Mouse (Mus musculus): ENCODE measurements around the gene Gm5039. TPM values are rescaled to one million over a fixed set of nuclear protein-coding genes. Genes with fewer than 3 reads are reported as not detected.

Gm5039 gene
- not detected in 2 replicates for polyA plus RNA-seq (2012; rRNA removed)

GRCm38 (mm10) chr12:88323926-88324325, at the start of gene Gm5039:
TSS of gene Gm5039 (minus strand) at chr12:88324026.

GRCm38 (mm10) chr12:88360441-88361119, 36.8 kb upstream of the Gm5039 start, which contains the start of gene Adck1:
TSS of gene Adck1 (plus strand) at chr12:88360554.

GRCm38 (mm10) chr12:88274400-88274799, 49.4 kb downstream of the Gm5039 start, which contains the start of gene Gm5662:
TSS of gene Gm5662 (minus strand) at chr12:88274500.

Other genes with a start within 250 kb of the Gm5039 start
- not detected in 2 replicates for gene Gm16368, start 240.3 kb downstream of the Gm5039 start, polyA plus RNA-seq (2012; rRNA removed)
- not detected in 2 replicates for gene Gm10436, start 141.9 kb downstream of the Gm5039 start, polyA plus RNA-seq (2012; rRNA removed)
- gene Gm8332, start 73.9 kb downstream of the Gm5039 start, polyA plus RNA-seq (2012; rRNA removed): not detected in 2 replicates
- not detected in 2 replicates for gene Gm5662, start 49.5 kb downstream of the Gm5039 start, polyA plus RNA-seq (2012; rRNA removed)
- gene Adck1, start 36.5 kb upstream of the Gm5039 start, polyA plus RNA-seq (2012; rRNA removed): 45.9 and 48.0 TPM in 2 replicates